Mouse (Mus musculus) hindbrain, embryonic 16.5 days (tissue): Measurements from ENCODE around the gene Smyd2. TPM values are rescaled to one million over a fixed set of nuclear protein-coding genes. Genes with fewer than 3 reads are reported as not detected.
A peak's percentile ranks its signal among the peaks of the same experiment; 100 is the strongest.

ENCODE experiments used
- ATAC-seq: fragments of 200-750 bp; cut with Nextera tagmentation; 2 replicates; pipeline ENCODE4 v1.8.0; 2017; ENCODE audit warnings: moderate TSS enrichment, moderate library complexity
- H3K27ac ChIP-seq: fragments of 300-500 bp; sonication (generic); 2 replicates; pipeline ENCODE4 v1.5.1; 2014; ENCODE audit warnings: low read depth, mild to moderate bottlenecking, control low read depth, low read length, moderate library complexity
- H3K27me3 ChIP-seq: fragments of 300-500 bp; sonication (generic); replicated peaks from 2 replicates; pipeline ENCODE4 v1.6.1; 2014; ENCODE audit warnings: low read length; ENCODE audit not compliant: control insufficient read depth, insufficient read depth
- H3K36me3 ChIP-seq: fragments of 300-500 bp; sonication (generic); 2 replicates; pipeline ENCODE4 v1.6.1; 2014; ENCODE audit warnings: mild to moderate bottlenecking, low read length, moderate library complexity, mixed read lengths; ENCODE audit not compliant: control insufficient read depth, insufficient read depth
- H3K4me1 ChIP-seq: fragments of 300-500 bp; sonication (generic); 2 replicates; pipeline ENCODE4 v1.6.1; 2014; ENCODE audit warnings: low read depth, low read length; ENCODE audit not compliant: control insufficient read depth, insufficient read depth
- H3K4me2 ChIP-seq: fragments of 300-500 bp; sonication (generic); 2 replicates; pipeline ENCODE4 v1.6.1; 2014; ENCODE audit warnings: mild to moderate bottlenecking, low read length, control low read depth, moderate library complexity
- H3K4me3 ChIP-seq: fragments of 300-500 bp; sonication (generic); 2 replicates; pipeline ENCODE4 v1.5.1; 2014; ENCODE audit warnings: mild to moderate bottlenecking, low read length, control low read depth, moderate library complexity
- H3K9ac ChIP-seq: fragments of 300-500 bp; sonication (generic); 2 replicates; pipeline ENCODE4 v1.6.1; 2014; ENCODE audit warnings: low read depth, mild to moderate bottlenecking, control low read depth, low read length, moderate library complexity
- H3K9me3 ChIP-seq: fragments of 300-500 bp; sonication (generic); 2 replicates; pipeline ENCODE4 v1.6.1; 2014; ENCODE audit warnings: mild to moderate bottlenecking, low read length, moderate library complexity; ENCODE audit not compliant: control insufficient read depth
- WGBS: fragments of 180-500 bp; shearing (Covaris S2); extraction: QIAGEN DNeasy Blood & Tissue Kit; methylation state at CpG from one replicate; pipeline ENCODE4 v1.1.7; 2014; 5-methylcytosine and 5-hydroxymethylcytosine counted together
- polyA plus RNA-seq: library from polyadenylated mRNA; unstranded; fragments of >200 nt; fragmentation: Nextera tagmentation; extraction: Ambion mirVana; gene quantifications from 2 replicates; pipeline ENCODE4 v1.2.1, GENCODE M21; 2015

The Smyd2 gene
- polyA plus RNA-seq, result 87.4 and 87.8 TPM in 2 replicates

DNA sequence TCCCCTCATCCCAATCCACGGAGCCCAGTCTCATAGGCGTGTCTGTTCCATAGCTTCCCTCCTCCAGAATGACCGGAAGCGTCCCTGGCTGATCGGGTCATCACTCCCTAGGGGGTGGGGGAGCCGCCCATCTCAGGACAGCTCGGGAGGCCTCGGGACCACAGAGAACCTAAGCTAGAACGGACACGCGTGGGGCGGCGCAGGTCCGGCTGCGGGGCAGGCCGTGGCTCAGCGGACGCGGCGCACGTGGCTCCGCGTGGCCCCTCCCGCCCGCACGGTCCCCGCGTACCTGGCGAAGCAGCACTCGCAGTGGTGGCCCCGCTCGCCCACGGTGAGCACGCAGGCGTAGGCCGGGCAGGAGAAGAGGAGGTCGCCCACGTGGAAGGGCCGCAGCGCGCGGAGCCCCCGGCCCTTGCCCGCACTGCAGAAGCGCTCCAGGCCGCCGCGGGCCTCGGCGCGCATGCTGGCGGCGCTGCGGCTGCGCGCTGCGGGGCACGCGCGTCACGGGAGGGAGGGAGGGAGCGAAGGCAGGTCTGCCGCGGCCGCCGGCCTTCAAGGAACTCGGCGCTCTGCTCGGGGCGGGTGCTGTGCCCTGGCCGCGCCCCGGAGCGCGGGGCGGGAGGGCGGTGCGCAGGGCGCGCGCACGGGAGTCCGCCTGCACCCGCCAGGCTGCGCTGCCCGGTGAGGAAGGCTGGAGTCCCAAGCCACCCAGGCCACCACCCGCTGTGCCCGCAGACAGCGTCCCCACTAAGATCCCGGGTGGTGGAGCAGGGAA is at the start of gene Smyd2:
Gene Smyd2, minus strand, starts transcription at position 546 of the 775 bp plus-strand sequence.
- Histone ChIP-seq H3K4me3 (peak within 1 kb of the TSS; percentile 84), H3K4me2 (peak within 1 kb of the TSS; percentile 87), H3K4me1 (peaks cover 15% of the 10 kb centered on the region), H3K27ac (peak within 1 kb of the TSS; percentile 62), H3K36me3 (no peaks in the 10 kb centered on the region), H3K9me3 (no peaks in the 10 kb centered on the region), H3K9ac (peak within 1 kb of the TSS; percentile 86), H3K27me3 (no peaks in the 10 kb centered on the region)
- WGBS, result under 1% methylated on average over 63 of the region's 90 CpGs
- ATAC-seq, result peak; percentile 93

DNA sequence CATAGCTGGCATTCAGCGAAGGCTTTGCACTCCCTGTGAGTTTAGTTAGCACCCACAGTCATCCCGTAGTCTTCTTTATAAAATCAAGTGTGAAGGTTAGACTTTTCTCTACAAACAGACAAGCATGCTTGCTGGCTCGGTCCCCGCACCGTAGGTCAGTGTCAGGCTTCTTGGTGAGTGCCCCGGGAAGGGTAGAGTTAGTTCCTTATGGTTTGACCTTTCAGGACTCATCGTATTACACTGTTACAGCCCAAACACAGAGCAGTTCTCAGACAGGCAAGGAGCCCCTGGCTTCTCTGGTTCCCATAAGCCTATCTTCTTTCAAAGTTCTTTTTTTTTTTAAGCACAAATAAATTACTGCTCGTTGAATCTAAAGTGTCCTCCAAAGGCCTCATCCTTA is 48.2 kb upstream of the Smyd2 start:
- ATAC-seq, result no peak
- no peaks in the 10 kb centered on the region for H3K27me3 ChIP-seq
- no peaks in the 10 kb centered on the region for H3K9me3 ChIP-seq
- no peak overlapping the region for H3K4me3 ChIP-seq
- H3K4me2 ChIP-seq, result no peak overlapping the region
- no peak overlapping the region for H3K27ac ChIP-seq
- peaks cover 3% of the 10 kb centered on the region; the same call in 1 of the 2 replicates for H3K4me1 ChIP-seq
- 89% methylated on average over 8 of the region's 8 CpGs for WGBS
- no peaks in the 10 kb centered on the region for H3K36me3 ChIP-seq
- no peak overlapping the region for H3K9ac ChIP-seq

DNA sequence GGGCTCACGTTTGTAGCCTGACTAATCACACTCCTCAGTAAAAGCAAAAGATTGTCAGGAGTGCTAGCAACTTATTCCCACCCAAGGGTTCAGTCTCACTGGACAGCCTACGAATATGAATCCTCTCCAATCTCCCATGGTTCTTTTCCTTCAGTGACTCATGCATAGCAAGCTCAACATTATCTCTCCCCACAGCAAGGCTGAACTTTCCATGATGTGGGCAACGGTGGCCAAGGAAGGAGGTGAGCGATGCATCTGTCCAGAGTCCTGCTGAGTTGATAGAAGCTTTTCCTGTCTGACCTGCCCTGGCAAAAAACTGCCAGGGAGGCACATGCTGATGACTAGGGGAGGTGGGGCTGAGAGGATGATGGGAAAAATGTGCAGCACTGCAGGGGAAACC is 45.9 kb upstream of the Smyd2 start:
- no peaks in the 10 kb centered on the region for H3K27me3 ChIP-seq
- ATAC-seq, result no peak
- no peak overlapping the region for H3K4me3 ChIP-seq
- no peaks in the 10 kb centered on the region for H3K9me3 ChIP-seq
- H3K27ac ChIP-seq, result no peak overlapping the region
- no peak overlapping the region for H3K4me2 ChIP-seq
- H3K4me1 ChIP-seq, result peaks cover 3% of the 10 kb centered on the region; the same call in 1 of the 2 replicates
- no peak overlapping the region for H3K9ac ChIP-seq
- no peaks in the 10 kb centered on the region for H3K36me3 ChIP-seq
- WGBS, result 77% methylated on average over 4 of the region's 4 CpGs

DNA sequence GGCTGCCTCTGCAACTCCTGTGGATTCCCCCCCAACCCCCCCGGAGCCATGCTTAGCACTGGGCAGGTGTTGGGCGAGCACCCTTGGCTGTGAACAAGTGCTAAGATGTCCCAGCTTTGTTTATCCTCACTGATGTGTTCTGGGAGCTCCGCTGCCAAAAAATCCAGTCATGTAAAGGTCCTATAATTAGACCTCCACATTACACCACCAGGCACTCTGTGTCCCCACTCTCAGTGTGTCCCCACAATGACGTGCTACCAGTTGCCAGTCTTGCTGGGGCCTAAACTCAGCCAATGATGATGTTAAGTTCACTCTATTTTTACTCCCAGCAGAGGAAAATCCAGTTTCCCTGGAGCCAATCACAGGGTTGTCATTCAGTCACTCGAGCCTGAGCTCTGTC is 38.3 kb upstream of the Smyd2 start:
- 70% methylated on average over 5 of the region's 5 CpGs for WGBS
- H3K27me3 ChIP-seq, result no peaks in the 10 kb centered on the region
- no peak overlapping the region for H3K4me3 ChIP-seq
- H3K27ac ChIP-seq, result no peak overlapping the region
- ATAC-seq, result no peak
- no peaks in the 10 kb centered on the region for H3K9me3 ChIP-seq
- no peak overlapping the region for H3K9ac ChIP-seq
- no peak overlapping the region for H3K4me2 ChIP-seq
- H3K4me1 ChIP-seq, result no peaks in the 10 kb centered on the region
- no peaks in the 10 kb centered on the region for H3K36me3 ChIP-seq

DNA sequence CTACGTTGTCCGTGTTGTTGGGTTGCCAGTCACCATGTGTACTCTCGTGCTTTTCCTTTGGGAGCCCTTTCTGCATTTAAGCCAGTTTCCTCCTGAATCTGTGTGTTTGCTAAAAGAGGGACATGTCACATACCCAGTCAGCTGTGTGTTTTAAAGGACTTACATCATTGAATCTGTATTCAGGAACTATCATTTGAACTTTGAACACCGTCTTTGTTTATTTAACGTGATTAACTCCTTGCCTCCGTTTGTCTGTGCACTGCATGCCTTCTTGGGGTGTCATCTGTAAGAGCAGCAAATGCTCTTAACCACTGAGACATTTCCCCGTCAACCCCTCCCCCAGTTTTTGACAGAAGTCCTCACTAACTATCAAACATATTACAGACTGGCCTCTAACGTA is 37.6 kb upstream of the Smyd2 start:
- no peak for ATAC-seq
- H3K4me2 ChIP-seq, result no peak overlapping the region
- no peaks in the 10 kb centered on the region for H3K4me1 ChIP-seq
- no peaks in the 10 kb centered on the region for H3K27me3 ChIP-seq
- H3K9me3 ChIP-seq, result no peaks in the 10 kb centered on the region
- no peaks in the 10 kb centered on the region for H3K36me3 ChIP-seq
- H3K27ac ChIP-seq, result no peak overlapping the region
- WGBS, result 88% methylated on average over 8 of the region's 8 CpGs
- H3K4me3 ChIP-seq, result no peak overlapping the region
- H3K9ac ChIP-seq, result no peak overlapping the region

DNA sequence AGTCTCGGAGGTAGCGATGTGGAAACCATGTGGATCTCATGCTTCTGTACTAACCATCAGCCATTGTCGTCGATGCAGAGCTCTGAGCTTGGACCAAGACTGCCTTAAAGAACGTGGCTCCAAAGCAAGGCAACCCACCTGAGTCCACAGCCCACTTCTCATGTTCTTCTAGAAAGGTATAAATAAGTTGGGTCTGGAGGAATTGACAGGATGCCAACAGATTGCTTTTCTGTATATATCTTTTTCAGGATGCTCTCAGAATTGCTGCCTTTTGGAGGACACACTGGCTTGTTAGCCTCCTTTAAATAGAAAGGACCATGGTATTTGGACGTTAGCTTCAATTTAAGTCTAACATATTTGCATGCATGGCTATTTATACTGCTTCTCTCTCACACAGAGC is 29.7 kb upstream of the Smyd2 start:
- H3K27me3 ChIP-seq, result no peaks in the 10 kb centered on the region
- no peak overlapping the region for H3K4me3 ChIP-seq
- no peak for ATAC-seq
- H3K27ac ChIP-seq, result no peak overlapping the region
- WGBS, result 82% methylated on average over 6 of the region's 6 CpGs
- H3K4me2 ChIP-seq, result no peak overlapping the region
- no peaks in the 10 kb centered on the region for H3K9me3 ChIP-seq
- no peaks in the 10 kb centered on the region for H3K36me3 ChIP-seq
- no peaks in the 10 kb centered on the region for H3K4me1 ChIP-seq
- no peak overlapping the region for H3K9ac ChIP-seq

DNA sequence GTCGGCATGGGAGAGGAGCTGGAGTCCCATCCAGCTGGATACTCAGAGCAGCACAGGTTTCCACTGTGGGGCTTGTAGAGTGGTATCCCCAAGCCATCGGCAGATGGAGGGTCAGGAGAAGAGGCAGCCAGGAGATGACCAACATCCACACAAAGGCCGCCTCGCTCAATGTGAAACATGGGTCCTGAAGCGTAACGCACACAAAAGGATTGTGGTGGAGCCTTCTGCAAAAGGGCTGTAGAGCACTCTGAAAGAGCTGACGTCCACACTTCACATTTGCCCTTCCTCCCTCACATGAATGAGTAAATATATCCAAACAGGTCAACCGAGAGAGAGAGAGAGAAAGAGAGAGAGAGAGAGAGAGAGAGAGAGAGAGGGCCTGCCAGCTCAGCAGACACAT is 25.2 kb upstream of the Smyd2 start:
- no peak overlapping the region for H3K27ac ChIP-seq
- no peak overlapping the region for H3K9ac ChIP-seq
- no peak for ATAC-seq
- H3K9me3 ChIP-seq, result no peaks in the 10 kb centered on the region
- no peak overlapping the region for H3K4me3 ChIP-seq
- H3K4me2 ChIP-seq, result no peak overlapping the region
- H3K27me3 ChIP-seq, result no peaks in the 10 kb centered on the region
- H3K4me1 ChIP-seq, result no peaks in the 10 kb centered on the region
- 51% methylated on average over 8 of the region's 8 CpGs for WGBS
- H3K36me3 ChIP-seq, result no peaks in the 10 kb centered on the region

DNA sequence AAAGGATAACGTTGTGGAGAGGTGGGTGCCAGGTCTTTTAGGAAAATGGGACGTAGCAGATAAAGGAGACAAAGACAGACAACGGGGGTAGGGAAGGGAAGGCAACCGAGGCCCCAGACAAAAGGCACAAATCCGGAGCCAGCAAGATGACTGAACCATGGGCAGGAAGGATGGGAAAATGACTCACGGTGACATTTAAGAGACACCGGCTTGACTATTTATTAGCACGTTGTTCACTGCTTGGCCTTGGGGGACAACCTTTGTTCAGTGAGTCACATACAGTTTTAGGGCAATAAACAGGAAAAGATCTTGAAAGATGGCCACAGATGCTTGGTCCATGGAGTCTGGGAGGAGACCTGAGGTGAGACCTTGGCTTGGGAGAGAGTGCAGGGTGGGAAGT is 24.0 kb upstream of the Smyd2 start:
- ATAC-seq, result no peak
- no peaks in the 10 kb centered on the region for H3K36me3 ChIP-seq
- no peaks in the 10 kb centered on the region for H3K9me3 ChIP-seq
- no peak overlapping the region for H3K9ac ChIP-seq
- WGBS, result 86% methylated on average over 8 of the region's 8 CpGs
- H3K4me1 ChIP-seq, result no peaks in the 10 kb centered on the region
- H3K4me3 ChIP-seq, result no peak overlapping the region
- no peak overlapping the region for H3K27ac ChIP-seq
- no peaks in the 10 kb centered on the region for H3K27me3 ChIP-seq
- no peak overlapping the region for H3K4me2 ChIP-seq

DNA sequence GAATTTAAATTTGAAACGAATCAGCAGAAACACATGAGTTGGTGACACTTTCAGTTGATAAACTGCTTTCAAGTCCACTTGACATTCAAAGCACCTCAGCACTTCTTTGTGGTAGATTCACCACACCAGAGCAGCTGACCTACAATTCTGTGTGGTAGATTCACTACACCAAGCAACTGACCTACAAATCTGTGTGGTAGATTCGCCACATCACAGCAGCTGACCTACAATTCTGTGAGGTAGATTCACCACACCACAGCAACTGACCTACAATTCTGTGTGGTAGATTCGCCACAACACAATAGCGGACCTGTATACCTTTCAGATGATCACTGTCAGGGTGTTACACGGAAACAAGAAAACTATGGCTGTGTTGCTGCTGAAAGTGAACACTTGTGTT is 19.6 kb upstream of the Smyd2 start:
- no peak overlapping the region for H3K4me3 ChIP-seq
- WGBS, result 92% methylated on average over 5 of the region's 5 CpGs
- H3K9ac ChIP-seq, result no peak overlapping the region
- no peak overlapping the region for H3K27ac ChIP-seq
- H3K27me3 ChIP-seq, result no peaks in the 10 kb centered on the region
- H3K4me2 ChIP-seq, result no peak overlapping the region
- no peak for ATAC-seq
- H3K4me1 ChIP-seq, result no peaks in the 10 kb centered on the region
- no peaks in the 10 kb centered on the region for H3K9me3 ChIP-seq
- H3K36me3 ChIP-seq, result no peaks in the 10 kb centered on the region
